Mouse (Mus musculus): ENCODE data around the gene Adm2. TPM values are rescaled to one million over a fixed set of nuclear protein-coding genes. Genes with fewer than 3 reads are reported as not detected.

Adm2 gene
- polyA plus RNA-seq, 1 experiment from 2014 or later = not detected

DNA sequence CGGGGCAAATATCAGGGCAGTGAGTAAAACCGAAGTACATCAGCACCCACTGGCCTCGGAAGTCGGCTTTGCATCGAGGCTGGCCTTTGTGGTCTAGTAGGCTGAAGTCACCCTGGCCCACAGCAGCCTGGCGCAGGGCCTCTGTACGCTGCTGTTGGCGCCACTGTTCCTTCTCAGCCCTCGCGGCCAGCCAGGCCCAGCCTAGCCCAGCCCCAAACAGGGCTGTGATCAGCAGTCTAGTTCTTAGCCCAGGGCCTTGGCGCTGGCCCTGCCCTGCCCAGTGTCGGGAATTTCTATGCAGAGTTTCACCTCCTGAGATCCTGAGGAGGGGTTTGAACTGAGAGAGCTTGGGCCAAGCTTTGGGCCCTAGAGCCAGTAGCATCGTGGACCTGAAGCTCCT, 49.5 kb downstream of the Adm2 start:
- no peak for ATAC-seq (ENCODE audit: low FRiP score)
- H3K9me3 ChIP-seq (replicated peaks) = no peaks in the 10 kb centered on the region
- no peak overlapping the region for H3K4me3 ChIP-seq
- H3K9ac ChIP-seq = no peak overlapping the region
- 89% methylated on average over 13 of the region's 13 CpGs for WGBS
- peaks cover 13% of the 10 kb centered on the region for H3K4me1 ChIP-seq
- peaks cover 20% of the 10 kb centered on the region for H3K27me3 ChIP-seq
- peaks cover 59% of the 10 kb centered on the region for H3K36me3 ChIP-seq
- H3K4me2 ChIP-seq (replicated peaks) = 0 out of 2 replicates have a peak overlapping the region, but pooled peaks have one; percentile 69
- no peak overlapping the region for H3K27ac ChIP-seq

- ATAC-seq (ENCODE audit: low FRiP score) = no peak
- peaks cover 54% of the 10 kb centered on the region for H3K36me3 ChIP-seq
- no peak overlapping the region for H3K27ac ChIP-seq
- peak overlapping the region; percentile 63 for H3K4me3 ChIP-seq
- H3K9ac ChIP-seq = 0 out of 2 replicates have a peak overlapping the region, but pooled peaks have one; percentile 73
- WGBS = 86% methylated on average over 7 of the region's 7 CpGs
- H3K4me1 ChIP-seq = peaks cover 15% of the 10 kb centered on the region
- peaks cover 24% of the 10 kb centered on the region for H3K27me3 ChIP-seq
- no peaks in the 10 kb centered on the region for H3K9me3 ChIP-seq (replicated peaks)
- H3K4me2 ChIP-seq (replicated peaks) = peak overlapping the region; percentile 69
Measured at GRCm38 (mm10) chr15:89372536-89372935, 50.0 kb downstream of the Adm2 start.

- Histone ChIP-seq H3K4me2 (replicated peaks) (peak overlapping the region; percentile 69), H3K36me3 (peaks cover 47% of the 10 kb centered on the region), H3K9me3 (replicated peaks) (no peaks in the 10 kb centered on the region), H3K27ac (peak overlapping the region; percentile 95), H3K27me3 (peaks cover 31% of the 10 kb centered on the region), H3K9ac (peak overlapping the region; percentile 73), H3K4me3 (peak overlapping the region; percentile 63), H3K4me1 (peaks cover 17% of the 10 kb centered on the region)
- 2% methylated on average over 35 of the region's 35 CpGs for WGBS
- ATAC-seq (ENCODE audit: low FRiP score) = peak; percentile 84
Measured at GRCm38 (mm10) chr15:89373027-89373761, 50.7 kb downstream of the Adm2 start.

GRCm38 (mm10) chr15:89373762-89374248, 51.3 kb downstream of the Adm2 start, which contains the start of gene Sco2:
Gene Sco2 (minus strand): TSS chr15:89373846.
- Histone ChIP-seq H3K9me3 (replicated peaks) (no peaks in the 10 kb centered on the region), H3K4me3 (peak within 1 kb of the TSS; percentile 63)

More at GRCm38 (mm10) chr15:89373762-89374248, 51.3 kb downstream of the Adm2 start, which contains the start of gene Sco2:
- H3K27ac ChIP-seq = peak within 1 kb of the TSS; percentile 95
- peaks cover 41% of the 10 kb centered on the region for H3K36me3 ChIP-seq
- H3K4me1 ChIP-seq = peaks cover 23% of the 10 kb centered on the region
- ATAC-seq (ENCODE audit: low FRiP score) = peak; percentile 80
- H3K27me3 ChIP-seq = peaks cover 37% of the 10 kb centered on the region
- WGBS = 0% methylated on average over 42 of the region's 42 CpGs
- peak within 1 kb of the TSS; percentile 73 for H3K9ac ChIP-seq
- H3K4me2 ChIP-seq (replicated peaks) = peak within 1 kb of the TSS; percentile 69

Small RNAs within 50 kb of the gene (microRNA-seq; reads per million reads assigned to microRNA genes)
- gene Mir6959 = not detected

Other genes starting within 250 kb of the Adm2 start
- 43.2 and 48.4 TPM in 2 replicates for gene Trabd, start 247.6 kb upstream of the Adm2 start, polyA plus RNA-seq (2016; fragmentation: Nextera tagmentation; extraction: Ambion mirVana)
- 23.9 and 24.8 TPM in 2 replicates for gene Selenoo, start 233.6 kb upstream of the Adm2 start, polyA plus RNA-seq (2016; fragmentation: Nextera tagmentation; extraction: Ambion mirVana)
- 22.3 and 22.8 TPM in 2 replicates for gene Tubgcp6, start 199.6 kb upstream of the Adm2 start, polyA plus RNA-seq (2016; fragmentation: Nextera tagmentation; extraction: Ambion mirVana)
- 18.8 and 22.0 TPM in 2 replicates for gene Hdac10, start 194.0 kb upstream of the Adm2 start, polyA plus RNA-seq (2016; fragmentation: Nextera tagmentation; extraction: Ambion mirVana)
- gene Mapk12, start 182.0 kb upstream of the Adm2 start, polyA plus RNA-seq (2016; fragmentation: Nextera tagmentation; extraction: Ambion mirVana) = 10.0 and 11.4 TPM in 2 replicates
- 39.0 and 41.9 TPM in 2 replicates for gene Mapk11, start 173.1 kb upstream of the Adm2 start, polyA plus RNA-seq (2016; fragmentation: Nextera tagmentation; extraction: Ambion mirVana)
- gene Plxnb2, start 141.9 kb upstream of the Adm2 start, polyA plus RNA-seq (2016; fragmentation: Nextera tagmentation; extraction: Ambion mirVana) = 167 and 169 TPM in 2 replicates
- 54.6 and 57.7 TPM in 2 replicates for gene Dennd6b, start 126.2 kb upstream of the Adm2 start, polyA plus RNA-seq (2016; fragmentation: Nextera tagmentation; extraction: Ambion mirVana)
- 62.3 and 65.2 TPM in 2 replicates for gene Ppp6r2, start 111.2 kb upstream of the Adm2 start, polyA plus RNA-seq (2016; fragmentation: Nextera tagmentation; extraction: Ambion mirVana)
- 81.1 and 95.5 TPM in 2 replicates for gene Sbf1, start 7.4 kb upstream of the Adm2 start, polyA plus RNA-seq (2016; fragmentation: Nextera tagmentation; extraction: Ambion mirVana)
- not detected in 2 replicates for gene Miox, start 11.7 kb downstream of the Adm2 start, polyA plus RNA-seq (2016; fragmentation: Nextera tagmentation; extraction: Ambion mirVana)
- gene Lmf2, start 32.9 kb downstream of the Adm2 start, polyA plus RNA-seq (2016; fragmentation: Nextera tagmentation; extraction: Ambion mirVana) = 42.5 and 47.3 TPM in 2 replicates
- gene Ncaph2, start 33.0 kb downstream of the Adm2 start, polyA plus RNA-seq (2016; fragmentation: Nextera tagmentation; extraction: Ambion mirVana) = 140 and 151 TPM in 2 replicates
- gene Sco2, start 51.1 kb downstream of the Adm2 start, polyA plus RNA-seq (2016; fragmentation: Nextera tagmentation; extraction: Ambion mirVana) = 4.9 and 6.5 TPM in 2 replicates
- 1.4 and 1.6 TPM in 2 replicates for gene Tymp, start 54.3 kb downstream of the Adm2 start, polyA plus RNA-seq (2016; fragmentation: Nextera tagmentation; extraction: Ambion mirVana)
- gene Odf3b, start 56.6 kb downstream of the Adm2 start, polyA plus RNA-seq (2016; fragmentation: Nextera tagmentation; extraction: Ambion mirVana) = 2.6 and 3.2 TPM in 2 replicates
- gene Klhdc7b, start 62.2 kb downstream of the Adm2 start, polyA plus RNA-seq (2016; fragmentation: Nextera tagmentation; extraction: Ambion mirVana) = not detected in 2 replicates
- not detected in 2 replicates for gene Syce3, start 87.8 kb downstream of the Adm2 start, polyA plus RNA-seq (2016; fragmentation: Nextera tagmentation; extraction: Ambion mirVana)
- gene Cpt1b, start 103.1 kb downstream of the Adm2 start, polyA plus RNA-seq (2016; fragmentation: Nextera tagmentation; extraction: Ambion mirVana) = 1.2 TPM in 2 replicates
- 4.1 and 4.6 TPM in 2 replicates for gene C730034F03Rik, start 106.9 kb downstream of the Adm2 start, polyA plus RNA-seq (2016; fragmentation: Nextera tagmentation; extraction: Ambion mirVana)
- not detected in 2 replicates for gene Gm44502, start 107.0 kb downstream of the Adm2 start, polyA plus RNA-seq (2016; fragmentation: Nextera tagmentation; extraction: Ambion mirVana)
- gene Chkb, start 107.2 kb downstream of the Adm2 start, polyA plus RNA-seq (2016; fragmentation: Nextera tagmentation; extraction: Ambion mirVana) = 67.4 and 72.0 TPM in 2 replicates
- gene Mapk8ip2, start 131.2 kb downstream of the Adm2 start, polyA plus RNA-seq (2016; fragmentation: Nextera tagmentation; extraction: Ambion mirVana) = 53.3 and 56.7 TPM in 2 replicates
- 19.5 and 19.8 TPM in 2 replicates for gene Arsa, start 154.7 kb downstream of the Adm2 start, polyA plus RNA-seq (2016; fragmentation: Nextera tagmentation; extraction: Ambion mirVana)
- gene Shank3, start 176.9 kb downstream of the Adm2 start, polyA plus RNA-seq (2016; fragmentation: Nextera tagmentation; extraction: Ambion mirVana) = 7.5 and 8.1 TPM in 2 replicates
- gene Acr, start 245.6 kb downstream of the Adm2 start, polyA plus RNA-seq (2016; fragmentation: Nextera tagmentation; extraction: Ambion mirVana) = 1.2 and 1.3 TPM in 2 replicates